Mouse (Mus musculus): Measurements from ENCODE around the gene Lrrtm4. TPM values are rescaled to one million over a fixed set of nuclear protein-coding genes. Genes with fewer than 3 reads are reported as not detected.

The Lrrtm4 gene
- total and polyA plus RNA-seq, 3 experiments, result not detected

- Histone ChIP-seq H3K4me3 (ENCODE audit: control insufficient read depth in 1 of 2, insufficient read depth in 1 of 2, low read depth in 2 of 2, low read length in 2 of 2) (no peak overlapping the region), H3K79me2 (ENCODE audit: control insufficient read depth, insufficient read depth, low read length, poor library complexity) (no peaks in the 10 kb centered on the region), H3K4me1 (ENCODE audit: control insufficient read depth in 1 of 2, insufficient read depth in 2 of 2, low read length in 2 of 2) (no peaks in the 10 kb centered on the region), H3K27ac (ENCODE audit: control insufficient read depth, low read depth, low read length) (no peak overlapping the region), H3K36me3 (ENCODE audit: control insufficient read depth in 1 of 2, insufficient read depth in 2 of 2, low read length in 2 of 2) (no peaks in the 10 kb centered on the region), H3K9me3 (replicated peaks; ENCODE audit: insufficient read depth, low read length) (no peaks in the 10 kb centered on the region), H3K27me3 (ENCODE audit: control insufficient read depth in 1 of 2, insufficient read depth in 2 of 2, low read length in 2 of 2) (no peaks in the 10 kb centered on the region), H3K9ac (ENCODE audit: control insufficient read depth, low read depth, low read length, poor library complexity, severe bottlenecking) (no peak overlapping the region)
- no peak for DNase-seq (ENCODE audit: low read depth, low spot score)
- TF ChIP-seq RCOR1 (IDR thresholded peaks at IDR 0.05; ENCODE audit: low read depth, low read length) (no peak), POLR2AphosphoS5 (IDR thresholded peaks at IDR 0.05; ENCODE audit: borderline replicate concordance, low read depth, low read length) (no peak), UBTF (IDR thresholded peaks at IDR 0.05; ENCODE audit: borderline replicate concordance, insufficient read depth, low read depth, low read length) (no peak), TBP (IDR thresholded peaks at IDR 0.05; ENCODE audit: low read depth, low read length) (no peak), CHD1 (IDR thresholded peaks at IDR 0.05; ENCODE audit: low read depth, low read length) (no peak), ZKSCAN1 (IDR thresholded peaks at IDR 0.05; ENCODE audit: low read depth, low read length) (no peak), HCFC1 (IDR thresholded peaks at IDR 0.05; ENCODE audit: low read depth, low read length) (no peak), ZMIZ1 (IDR thresholded peaks at IDR 0.05; ENCODE audit: low read depth, low read length) (no peak), SMC3 (IDR thresholded peaks at IDR 0.05; ENCODE audit: low read depth, low read length) (no peak), NELFE (IDR thresholded peaks at IDR 0.05; ENCODE audit: low read depth, low read length) (no peak), MAFK (IDR thresholded peaks at IDR 0.05; ENCODE audit: borderline replicate concordance, low read depth, low read length) (no peak), POLR2A (IDR thresholded peaks at IDR 0.05; ENCODE audit: control insufficient read depth in 1 of 2, insufficient read depth in 1 of 2, low read depth in 1 of 2, low read length in 2 of 2, poor library complexity in 1 of 2) (no peak), TAL1 (IDR thresholded peaks at IDR 0.05; ENCODE audit: low read length) (no peak), GABPA (IDR thresholded peaks at IDR 0.05; ENCODE audit: low read depth, low read length) (no peak)
Measured at GRCm38 (mm10) chr6:80352307-80352706, 333.6 kb downstream of the Lrrtm4 start.

- no peaks in the 10 kb centered on the region for H3K79me2 ChIP-seq (ENCODE audit: control insufficient read depth, insufficient read depth, low read length, poor library complexity)
- no peaks in the 10 kb centered on the region for H3K9me3 ChIP-seq (replicated peaks; ENCODE audit: insufficient read depth, low read length)
- TF ChIP-seq RAD21 (IDR thresholded peaks at IDR 0.05; ENCODE audit: low read depth, low read length) (no peak), BHLHE40 (IDR thresholded peaks at IDR 0.05; ENCODE audit: borderline replicate concordance, low read depth, low read length) (no peak), ELF1 (IDR thresholded peaks at IDR 0.05; ENCODE audit: low read depth, low read length) (no peak), MAX (IDR thresholded peaks at IDR 0.05; ENCODE audit: low read length) (no peak)
- no peaks in the 10 kb centered on the region for H3K36me3 ChIP-seq (ENCODE audit: control insufficient read depth in 1 of 2, insufficient read depth in 2 of 2, low read length in 2 of 2)
- H3K27ac ChIP-seq (ENCODE audit: control insufficient read depth, low read depth, low read length), result no peak overlapping the region
- DNase-seq (ENCODE audit: low read depth, low spot score), result no peak
- H3K4me3 ChIP-seq (ENCODE audit: control insufficient read depth in 1 of 2, insufficient read depth in 1 of 2, low read depth in 2 of 2, low read length in 2 of 2), result no peak overlapping the region
- H3K27me3 ChIP-seq (ENCODE audit: control insufficient read depth in 1 of 2, insufficient read depth in 2 of 2, low read length in 2 of 2), result no peaks in the 10 kb centered on the region
- H3K9ac ChIP-seq (ENCODE audit: control insufficient read depth, low read depth, low read length, poor library complexity, severe bottlenecking), result no peak overlapping the region
- H3K4me1 ChIP-seq (ENCODE audit: control insufficient read depth in 1 of 2, insufficient read depth in 2 of 2, low read length in 2 of 2), result no peaks in the 10 kb centered on the region
Measured at GRCm38 (mm10) chr6:80357092-80357491, 338.4 kb downstream of the Lrrtm4 start.

Data from MEL (cell line).